Mouse (Mus musculus): ENCODE data around the gene Crnn. TPM values are rescaled to one million over a fixed set of nuclear protein-coding genes. Genes with fewer than 3 reads are reported as not detected.
A peak's percentile ranks its signal among the peaks of the same experiment; 100 is the strongest.

Crnn gene
- polyA plus RNA-seq, 1 experiment, result not detected

DNA sequence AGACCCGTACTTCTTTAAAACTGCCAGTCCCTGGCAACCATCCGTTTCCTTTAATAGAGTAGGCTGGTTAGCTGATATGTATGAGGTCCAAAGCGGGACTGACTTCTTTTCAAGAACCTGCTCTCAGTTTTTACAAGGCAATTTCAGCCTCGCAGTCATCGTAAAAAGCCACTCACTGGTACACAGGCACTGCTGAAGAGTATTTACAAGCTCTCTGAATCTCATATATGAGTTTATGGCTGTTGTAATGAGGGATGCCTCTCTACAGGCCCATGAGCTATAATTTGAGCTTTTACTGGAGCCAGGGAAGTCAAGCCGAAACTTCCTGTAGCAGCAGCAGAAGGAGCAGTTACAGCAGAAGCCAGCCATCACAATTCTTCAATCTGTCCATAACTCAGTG lies 17.9 kb downstream of the Crnn start:
- TF ChIP-seq POLR2A (IDR thresholded peaks at IDR 0.05; ENCODE audit: borderline replicate concordance, insufficient read depth, low read length) (no peak), CTCF (IDR thresholded peaks at IDR 0.05; ENCODE audit: borderline replicate concordance, insufficient read depth, low read depth, low read length) (no peak)
- Histone ChIP-seq H3K4me1 (ENCODE audit: control insufficient read depth, insufficient read depth, low read length) (no peaks in the 10 kb centered on the region), H3K4me3 (replicated peaks; ENCODE audit: insufficient read depth, low read depth, low read length) (no peak overlapping the region), H3K27me3 (ENCODE audit: control insufficient read depth, insufficient read depth, low read length) (no peaks in the 10 kb centered on the region), H3K27ac (ENCODE audit: insufficient read depth, low read length) (no peak overlapping the region)
- WGBS, result 85% methylated on average over 6 of the region's 6 CpGs
- DNase-seq, result no peak

DNA sequence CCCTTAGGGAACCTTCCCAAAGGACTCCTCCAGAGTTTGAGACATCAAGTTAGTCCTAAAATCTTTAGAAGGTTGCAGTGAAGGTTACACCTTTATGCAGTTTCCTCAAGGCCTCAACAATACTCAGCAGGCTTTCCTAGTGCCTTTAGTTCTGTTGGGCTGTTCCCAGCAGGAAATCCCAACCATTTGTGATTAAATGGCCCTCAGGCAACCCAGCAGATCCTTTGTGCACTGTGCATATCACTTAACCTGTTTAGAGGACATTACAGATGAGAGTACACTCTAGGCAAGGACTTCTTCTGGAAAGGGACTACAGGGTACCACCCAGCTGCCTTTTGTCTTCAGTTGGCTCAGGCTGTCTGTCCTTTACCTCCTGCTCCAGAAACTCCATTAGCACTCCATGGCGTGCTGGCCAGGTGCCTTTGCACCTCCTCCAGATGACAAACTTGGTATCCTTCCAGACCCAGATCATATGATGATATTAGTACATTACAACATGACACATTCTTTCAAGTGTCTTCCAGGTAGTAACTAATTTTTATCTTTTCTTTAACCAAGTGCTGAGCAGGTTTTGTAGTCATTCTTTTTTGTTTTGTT lies 18.5 kb downstream of the Crnn start:
- Histone ChIP-seq H3K27me3 (ENCODE audit: control insufficient read depth, insufficient read depth, low read length) (no peaks in the 10 kb centered on the region), H3K4me1 (ENCODE audit: control insufficient read depth, insufficient read depth, low read length) (no peaks in the 10 kb centered on the region), H3K4me3 (replicated peaks; ENCODE audit: insufficient read depth, low read depth, low read length) (no peak overlapping the region), H3K27ac (ENCODE audit: insufficient read depth, low read length) (no peak overlapping the region)
- no peak for TF ChIP-seq POLR2A (IDR thresholded peaks at IDR 0.05; ENCODE audit: borderline replicate concordance, insufficient read depth, low read length)
- TF ChIP-seq CTCF (IDR thresholded peaks at IDR 0.05; ENCODE audit: borderline replicate concordance, insufficient read depth, low read depth, low read length), result no peak
- peak in 1 of 2 experiments; percentile 2 for DNase-seq
- WGBS, result 36% methylated on average over 1 of the region's 1 CpGs

DNA sequence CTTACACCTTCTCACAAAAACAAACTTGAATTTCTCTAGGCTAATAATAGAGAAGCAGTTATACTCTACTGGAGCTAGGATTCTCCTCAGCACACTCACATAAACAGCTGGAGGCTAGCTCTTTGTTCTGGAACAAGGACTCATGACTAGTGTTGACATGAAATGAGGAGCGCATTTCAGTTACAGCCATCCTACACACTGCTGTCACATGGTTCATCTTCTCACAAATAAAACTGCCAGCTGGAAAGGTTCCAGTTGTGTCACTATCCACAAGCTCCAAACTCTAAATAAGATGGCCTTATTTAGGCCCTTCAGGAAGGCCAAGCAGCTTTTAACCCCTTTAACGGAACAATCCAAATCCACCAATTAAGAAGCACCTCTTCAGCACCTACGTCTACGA lies 36.3 kb downstream of the Crnn start:
- H3K27me3 ChIP-seq (ENCODE audit: control insufficient read depth, insufficient read depth, low read length), result no peaks in the 10 kb centered on the region
- no peaks in the 10 kb centered on the region for H3K4me1 ChIP-seq (ENCODE audit: control insufficient read depth, insufficient read depth, low read length)
- H3K4me3 ChIP-seq (replicated peaks; ENCODE audit: insufficient read depth, low read depth, low read length), result no peak overlapping the region
- WGBS, result 83% methylated on average over 4 of the region's 4 CpGs
- H3K27ac ChIP-seq (ENCODE audit: insufficient read depth, low read length), result no peak overlapping the region
- no peak for TF ChIP-seq CTCF (IDR thresholded peaks at IDR 0.05; ENCODE audit: borderline replicate concordance, insufficient read depth, low read depth, low read length)
- TF ChIP-seq POLR2A (IDR thresholded peaks at IDR 0.05; ENCODE audit: borderline replicate concordance, insufficient read depth, low read length), result no peak
- DNase-seq, result no peak

DNA sequence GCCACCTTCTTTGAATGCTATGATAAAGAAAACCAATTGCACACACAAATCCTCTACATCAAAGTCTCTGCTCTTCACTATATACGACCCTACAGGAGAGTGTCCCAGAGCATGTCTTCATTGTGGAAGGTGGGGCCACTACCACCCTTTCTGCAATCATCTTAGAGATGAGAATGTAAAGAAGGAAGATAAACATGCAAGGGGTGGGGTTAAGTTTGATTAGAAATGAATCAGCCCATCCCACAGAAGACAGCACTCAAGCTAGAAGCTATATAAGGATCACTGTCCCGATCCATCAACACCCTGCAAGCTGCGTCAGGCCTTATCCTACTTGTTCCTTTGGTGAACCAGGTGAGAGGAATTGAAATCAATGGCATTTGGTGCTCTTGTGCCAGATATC lies 52.4 kb downstream of the Crnn start, which contains the start of gene Flg2:
Flg2 (plus strand) TSS at position 301 of the 400 bp plus-strand sequence.
- 87% methylated on average over 3 of the region's 3 CpGs for WGBS
- DNase-seq, result no peak
- H3K27me3 ChIP-seq (ENCODE audit: control insufficient read depth, insufficient read depth, low read length), result no peaks in the 10 kb centered on the region
- no peak within 1 kb of the TSS for H3K27ac ChIP-seq (ENCODE audit: insufficient read depth, low read length)
- no peaks in the 10 kb centered on the region for H3K4me1 ChIP-seq (ENCODE audit: control insufficient read depth, insufficient read depth, low read length)
- no peak within 1 kb of the TSS for H3K4me3 ChIP-seq (replicated peaks; ENCODE audit: insufficient read depth, low read depth, low read length)
- no peak for TF ChIP-seq POLR2A (IDR thresholded peaks at IDR 0.05; ENCODE audit: borderline replicate concordance, insufficient read depth, low read length)

Other genes with a start within 250 kb of the Crnn start
- gene Lce3a, start 218.6 kb upstream of the Crnn start, polyA plus RNA-seq (2012; rRNA removed), result not detected in 2 replicates
- not detected in 2 replicates for gene Lce3b, start 211.8 kb upstream of the Crnn start, polyA plus RNA-seq (2012; rRNA removed)
- not detected in 2 replicates for gene Lce3c, start 200.3 kb upstream of the Crnn start, polyA plus RNA-seq (2012; rRNA removed)
- gene Lce3d, start 187.4 kb upstream of the Crnn start, polyA plus RNA-seq (2012; rRNA removed), result not detected in 2 replicates
- not detected in 2 replicates for gene Lce3e, start 177.7 kb upstream of the Crnn start, polyA plus RNA-seq (2012; rRNA removed)
- not detected in 2 replicates for gene Lce3f, start 152.6 kb upstream of the Crnn start, polyA plus RNA-seq (2012; rRNA removed)
- gene Crct1, start 129.1 kb upstream of the Crnn start, polyA plus RNA-seq (2012; rRNA removed), result not detected in 2 replicates
- not detected in 2 replicates for gene Lce1m, start 125.7 kb upstream of the Crnn start, polyA plus RNA-seq (2012; rRNA removed)
- gene Gm4858, start 76.0 kb upstream of the Crnn start, polyA plus RNA-seq (2012; rRNA removed), result not detected in 2 replicates
- gene Flg2, start 52.5 kb downstream of the Crnn start, polyA plus RNA-seq (2012; rRNA removed), result not detected in 2 replicates
- not detected in 2 replicates for gene Flg, start 128.7 kb downstream of the Crnn start, polyA plus RNA-seq (2012; rRNA removed)
- gene Hrnr, start 175.0 kb downstream of the Crnn start, polyA plus RNA-seq (2012; rRNA removed), result not detected in 2 replicates
- gene Rptn, start 248.9 kb downstream of the Crnn start, polyA plus RNA-seq (2012; rRNA removed), result not detected in 2 replicates